Mouse (Mus musculus): ENCODE results near the gene Tlr4. TPM values are rescaled to one million over a fixed set of nuclear protein-coding genes. Genes with fewer than 3 reads are reported as not detected.
A peak's percentile ranks its signal among the peaks of the same experiment; 100 is the strongest.

Gene Tlr4
- polyA plus RNA-seq (2014; fragmentation: Nextera tagmentation; extraction: Ambion mirVana): 3.6 and 3.8 TPM in 2 replicates

DNA sequence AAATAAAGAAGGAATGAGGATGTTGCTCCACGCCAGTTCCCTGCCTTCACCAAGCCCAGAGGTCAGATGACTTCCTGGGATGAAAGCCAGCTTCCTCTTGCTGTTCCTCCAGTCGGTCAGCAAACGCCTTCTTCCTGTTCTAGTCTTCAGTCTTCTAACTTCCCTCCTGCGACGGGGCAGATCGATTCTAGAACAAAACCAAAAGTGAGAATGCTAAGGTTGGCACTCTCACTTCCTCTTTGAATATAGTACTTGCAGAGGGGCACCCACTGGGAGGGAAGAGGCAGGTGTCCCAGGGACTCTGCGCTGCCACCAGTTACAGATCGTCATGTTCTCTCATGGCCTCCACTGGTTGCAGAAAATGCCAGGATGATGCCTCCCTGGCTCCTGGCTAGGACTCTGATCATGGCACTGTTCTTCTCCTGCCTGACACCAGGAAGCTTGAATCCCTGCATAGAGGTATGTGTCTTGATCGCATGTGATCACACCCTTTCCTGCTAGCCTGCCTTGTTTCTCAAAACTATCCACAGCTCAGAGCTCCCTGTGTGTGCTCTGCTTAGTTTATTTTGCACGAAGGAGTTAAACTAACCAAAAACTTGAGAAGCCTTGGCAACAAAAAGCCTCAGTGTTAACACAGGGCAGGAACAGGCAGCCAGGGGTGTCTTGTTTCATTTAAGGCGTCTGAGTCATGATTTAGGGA is at the start of gene Tlr4:
Gene Tlr4, plus strand, starts transcription at position 122 of the 700 bp plus-strand sequence.
- peak within 1 kb of the TSS; percentile 62 for H3K9ac ChIP-seq (ENCODE audit: low read length)
- peak within 1 kb of the TSS; percentile 60 to 81 for H3K27ac ChIP-seq (replicated peaks in 1 of 2; ENCODE audit: control insufficient read depth in 1 of 2, insufficient read depth in 1 of 2, low read depth in 2 of 2, low read length in 2 of 2)
- H3K4me3 ChIP-seq (ENCODE audit: control insufficient read depth in 1 of 2, insufficient read depth in 1 of 2, low read depth in 1 of 2, low read length in 2 of 2): peak within 1 kb of the TSS; percentile 29 to 36
- no peaks in the 10 kb centered on the region for H3K36me3 ChIP-seq (ENCODE audit: control insufficient read depth, insufficient read depth, low read length)
- peak; percentile 71; the same call in 1 of the 2 replicates for ATAC-seq (ENCODE audit: insufficient number of reproducible peaks, insufficient read depth, low FRiP score, low read depth)
- H3K9me3 ChIP-seq (ENCODE audit: control insufficient read depth, low read length): no peaks in the 10 kb centered on the region
- H3K4me2 ChIP-seq (ENCODE audit: low read length): peak within 1 kb of the TSS; percentile 57
- no peaks in the 10 kb centered on the region for H3K27me3 ChIP-seq (ENCODE audit: control insufficient read depth, insufficient read depth, low read length)
- WGBS: 46% methylated on average over 11 of the region's 11 CpGs
- H3K4me1 ChIP-seq (ENCODE audit: control insufficient read depth in 2 of 2, insufficient read depth in 2 of 2, low read length in 2 of 2): peaks cover 2 to 20% of the 10 kb centered on the region in 2 experiments

DNA sequence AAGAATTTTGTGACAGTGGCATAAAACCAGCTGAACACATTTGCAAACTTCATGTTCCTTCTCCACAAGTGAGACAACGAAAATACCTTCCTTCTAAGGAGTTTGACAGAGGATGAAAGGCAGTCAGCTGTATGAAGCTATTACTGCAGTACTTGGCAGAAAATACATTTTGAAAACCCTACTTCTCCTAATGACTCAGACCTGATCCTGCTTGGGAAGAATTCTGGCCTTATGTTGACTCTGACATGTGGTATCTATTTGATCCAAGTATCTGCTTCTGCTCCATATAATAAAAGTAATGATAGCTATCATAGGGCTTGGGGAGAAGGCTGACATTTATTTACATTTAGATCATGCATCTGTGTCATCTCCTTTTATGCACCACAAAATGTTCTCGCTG is 33.1 kb upstream of the Tlr4 start:
- no peaks in the 10 kb centered on the region for H3K9me3 ChIP-seq (ENCODE audit: control insufficient read depth, low read length)
- no peaks in the 10 kb centered on the region for H3K4me1 ChIP-seq (ENCODE audit: control insufficient read depth in 2 of 2, insufficient read depth in 2 of 2, low read length in 2 of 2)
- no peak overlapping the region for H3K4me2 ChIP-seq (ENCODE audit: low read length)
- H3K36me3 ChIP-seq (ENCODE audit: control insufficient read depth, insufficient read depth, low read length): no peaks in the 10 kb centered on the region
- H3K4me3 ChIP-seq (ENCODE audit: control insufficient read depth in 1 of 2, insufficient read depth in 1 of 2, low read depth in 1 of 2, low read length in 2 of 2): no peak overlapping the region
- no peak overlapping the region for H3K27ac ChIP-seq (replicated peaks in 1 of 2; ENCODE audit: control insufficient read depth in 1 of 2, insufficient read depth in 1 of 2, low read depth in 2 of 2, low read length in 2 of 2)
- no peak for ATAC-seq (ENCODE audit: insufficient number of reproducible peaks, insufficient read depth, low FRiP score, low read depth)
- no peaks in the 10 kb centered on the region for H3K27me3 ChIP-seq (ENCODE audit: control insufficient read depth, insufficient read depth, low read length)
- 83% methylated on average over 2 of the region's 2 CpGs for WGBS
- H3K9ac ChIP-seq (ENCODE audit: low read length): no peak overlapping the region

DNA sequence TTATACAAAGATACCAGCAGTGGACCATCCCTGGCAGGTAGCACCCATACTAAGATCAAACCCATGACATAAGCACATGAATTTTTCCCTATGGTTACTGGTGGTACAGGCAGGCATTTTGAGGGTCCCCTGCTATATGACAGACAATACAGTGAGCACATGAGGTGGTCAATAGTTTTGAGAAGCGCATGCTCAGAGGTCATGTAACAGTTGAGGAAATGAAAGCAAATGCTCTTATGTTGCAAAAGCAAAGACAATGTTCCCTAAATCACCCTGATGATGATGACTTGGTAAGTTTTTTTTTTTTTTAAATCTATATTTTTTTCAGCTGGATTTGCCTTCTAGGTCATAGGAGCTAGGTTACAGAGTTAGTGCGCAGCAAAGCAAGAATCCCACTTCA is 30.7 kb upstream of the Tlr4 start:
- H3K4me2 ChIP-seq (ENCODE audit: low read length): no peak overlapping the region
- no peak overlapping the region for H3K27ac ChIP-seq (replicated peaks in 1 of 2; ENCODE audit: control insufficient read depth in 1 of 2, insufficient read depth in 1 of 2, low read depth in 2 of 2, low read length in 2 of 2)
- WGBS: 91% methylated on average over 2 of the region's 2 CpGs
- no peak overlapping the region for H3K4me3 ChIP-seq (ENCODE audit: control insufficient read depth in 1 of 2, insufficient read depth in 1 of 2, low read depth in 1 of 2, low read length in 2 of 2)
- ATAC-seq (ENCODE audit: insufficient number of reproducible peaks, insufficient read depth, low FRiP score, low read depth): no peak
- no peaks in the 10 kb centered on the region for H3K9me3 ChIP-seq (ENCODE audit: control insufficient read depth, low read length)
- H3K9ac ChIP-seq (ENCODE audit: low read length): no peak overlapping the region
- no peaks in the 10 kb centered on the region for H3K36me3 ChIP-seq (ENCODE audit: control insufficient read depth, insufficient read depth, low read length)
- no peaks in the 10 kb centered on the region for H3K4me1 ChIP-seq (ENCODE audit: control insufficient read depth in 2 of 2, insufficient read depth in 2 of 2, low read length in 2 of 2)
- H3K27me3 ChIP-seq (ENCODE audit: control insufficient read depth, insufficient read depth, low read length): no peaks in the 10 kb centered on the region

DNA sequence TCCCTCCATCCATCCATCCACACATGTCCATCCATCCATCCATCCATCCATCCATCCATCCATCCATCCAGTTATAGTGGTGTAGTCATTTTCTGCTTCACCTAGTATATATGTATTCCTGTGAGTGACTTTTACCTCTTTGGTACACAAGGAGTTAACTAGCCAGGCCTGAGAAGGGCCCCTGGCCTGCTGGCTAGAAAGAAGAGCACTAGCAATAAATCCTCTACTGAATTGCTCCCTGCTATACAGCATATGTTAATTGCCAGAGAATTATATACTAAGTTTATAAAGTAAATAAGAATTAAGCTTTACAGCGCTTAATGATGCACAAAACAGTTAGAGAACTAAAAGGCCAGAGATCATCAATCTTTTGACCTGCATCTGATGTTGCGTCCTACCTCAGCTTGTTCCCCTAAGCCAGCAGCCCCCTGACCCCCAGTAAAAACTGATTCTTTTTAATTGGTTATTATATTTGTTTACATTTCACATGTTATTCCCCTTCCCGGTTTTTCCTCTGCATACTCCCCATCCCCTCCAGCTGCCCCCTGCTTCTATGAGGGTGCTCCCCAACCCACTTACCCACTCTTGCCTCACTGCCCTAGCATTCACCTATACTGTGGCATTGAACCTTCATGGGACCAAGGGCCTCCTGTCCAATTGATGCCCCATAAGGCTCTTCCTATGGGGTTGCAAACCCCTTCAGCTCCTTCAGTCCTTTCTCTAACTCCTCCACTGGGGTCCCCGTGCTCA is 22.7 kb upstream of the Tlr4 start:
- 84% methylated on average over 4 of the region's 4 CpGs for WGBS
- Histone ChIP-seq H3K9ac (ENCODE audit: low read length) (no peak overlapping the region), H3K4me3 (ENCODE audit: control insufficient read depth in 1 of 2, insufficient read depth in 1 of 2, low read depth in 1 of 2, low read length in 2 of 2) (no peak overlapping the region), H3K27me3 (ENCODE audit: control insufficient read depth, insufficient read depth, low read length) (no peaks in the 10 kb centered on the region), H3K9me3 (ENCODE audit: control insufficient read depth, low read length) (no peaks in the 10 kb centered on the region), H3K27ac (replicated peaks in 1 of 2; ENCODE audit: control insufficient read depth in 1 of 2, insufficient read depth in 1 of 2, low read depth in 2 of 2, low read length in 2 of 2) (no peak overlapping the region), H3K36me3 (ENCODE audit: control insufficient read depth, insufficient read depth, low read length) (no peaks in the 10 kb centered on the region), H3K4me1 (ENCODE audit: control insufficient read depth in 2 of 2, insufficient read depth in 2 of 2, low read length in 2 of 2) (no peaks in the 10 kb centered on the region), H3K4me2 (ENCODE audit: low read length) (no peak overlapping the region)
- ATAC-seq (ENCODE audit: insufficient number of reproducible peaks, insufficient read depth, low FRiP score, low read depth): no peak

DNA sequence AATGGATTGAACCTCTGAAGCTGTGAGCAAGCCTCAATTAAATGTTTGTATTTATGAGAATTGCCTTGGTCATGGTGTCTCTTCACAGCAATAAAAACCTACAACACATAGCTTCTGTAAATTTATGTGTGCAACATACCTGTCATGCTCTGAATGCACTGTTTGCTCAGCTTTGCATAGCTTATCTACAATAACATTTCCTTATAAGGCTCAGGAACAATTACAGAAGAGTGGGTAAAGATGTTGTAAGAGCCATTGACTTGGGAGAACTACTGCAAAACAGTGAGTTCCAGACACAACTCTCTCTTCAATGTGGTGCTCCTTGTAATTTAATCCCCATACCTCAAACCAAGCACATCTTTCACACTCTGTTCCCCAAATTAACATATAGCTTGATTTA is 21.6 kb upstream of the Tlr4 start:
- no peak for ATAC-seq (ENCODE audit: insufficient number of reproducible peaks, insufficient read depth, low FRiP score, low read depth)
- no peaks in the 10 kb centered on the region for H3K9me3 ChIP-seq (ENCODE audit: control insufficient read depth, low read length)
- H3K4me1 ChIP-seq (ENCODE audit: control insufficient read depth in 2 of 2, insufficient read depth in 2 of 2, low read length in 2 of 2): no peaks in the 10 kb centered on the region
- H3K27ac ChIP-seq (replicated peaks in 1 of 2; ENCODE audit: control insufficient read depth in 1 of 2, insufficient read depth in 1 of 2, low read depth in 2 of 2, low read length in 2 of 2): no peak overlapping the region
- no peaks in the 10 kb centered on the region for H3K27me3 ChIP-seq (ENCODE audit: control insufficient read depth, insufficient read depth, low read length)
- H3K9ac ChIP-seq (ENCODE audit: low read length): no peak overlapping the region
- no peak overlapping the region for H3K4me2 ChIP-seq (ENCODE audit: low read length)
- H3K4me3 ChIP-seq (ENCODE audit: control insufficient read depth in 1 of 2, insufficient read depth in 1 of 2, low read depth in 1 of 2, low read length in 2 of 2): no peak overlapping the region
- H3K36me3 ChIP-seq (ENCODE audit: control insufficient read depth, insufficient read depth, low read length): no peaks in the 10 kb centered on the region

DNA sequence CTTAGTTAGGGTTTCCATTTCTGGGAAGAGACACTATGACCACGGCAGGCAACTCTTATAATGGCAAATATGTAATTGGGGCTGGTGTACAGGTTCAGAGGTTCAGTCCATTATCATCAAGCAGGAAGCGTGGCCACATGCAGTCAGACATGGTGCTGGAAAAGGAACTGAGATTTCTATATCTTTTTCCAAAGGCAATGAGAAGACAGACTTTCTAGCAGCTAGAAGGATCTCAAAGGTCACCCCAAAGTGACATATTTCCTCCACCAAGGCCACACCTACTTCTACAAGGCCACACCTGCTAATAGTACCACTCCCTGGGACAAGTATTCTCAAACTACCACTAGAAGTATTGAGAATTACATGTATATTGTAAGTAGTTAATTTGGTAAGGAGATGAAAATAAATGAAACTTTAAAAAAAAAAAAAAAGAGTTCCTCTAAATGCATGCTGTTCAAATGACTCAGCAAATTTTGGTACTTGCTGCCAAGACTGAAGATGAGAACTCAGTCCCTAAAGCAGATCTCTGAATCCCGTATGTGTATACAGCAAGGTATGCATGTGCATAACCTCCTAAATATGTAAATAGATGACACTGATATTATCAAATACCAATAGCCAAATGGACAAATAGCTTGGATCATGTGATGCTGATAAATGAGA is 10.9 kb upstream of the Tlr4 start:
- Histone ChIP-seq H3K9me3 (ENCODE audit: control insufficient read depth, low read length) (no peaks in the 10 kb centered on the region), H3K4me3 (ENCODE audit: control insufficient read depth in 1 of 2, insufficient read depth in 1 of 2, low read depth in 1 of 2, low read length in 2 of 2) (no peak overlapping the region), H3K36me3 (ENCODE audit: control insufficient read depth, insufficient read depth, low read length) (no peaks in the 10 kb centered on the region), H3K27ac (replicated peaks in 1 of 2; ENCODE audit: control insufficient read depth in 1 of 2, insufficient read depth in 1 of 2, low read depth in 2 of 2, low read length in 2 of 2) (no peak overlapping the region), H3K27me3 (ENCODE audit: control insufficient read depth, insufficient read depth, low read length) (no peaks in the 10 kb centered on the region), H3K4me2 (ENCODE audit: low read length) (no peak overlapping the region), H3K4me1 (ENCODE audit: control insufficient read depth in 2 of 2, insufficient read depth in 2 of 2, low read length in 2 of 2) (no peaks in the 10 kb centered on the region), H3K9ac (ENCODE audit: low read length) (no peak overlapping the region)
- no peak for ATAC-seq (ENCODE audit: insufficient number of reproducible peaks, insufficient read depth, low FRiP score, low read depth)
- 68% methylated on average over 3 of the region's 3 CpGs for WGBS

DNA sequence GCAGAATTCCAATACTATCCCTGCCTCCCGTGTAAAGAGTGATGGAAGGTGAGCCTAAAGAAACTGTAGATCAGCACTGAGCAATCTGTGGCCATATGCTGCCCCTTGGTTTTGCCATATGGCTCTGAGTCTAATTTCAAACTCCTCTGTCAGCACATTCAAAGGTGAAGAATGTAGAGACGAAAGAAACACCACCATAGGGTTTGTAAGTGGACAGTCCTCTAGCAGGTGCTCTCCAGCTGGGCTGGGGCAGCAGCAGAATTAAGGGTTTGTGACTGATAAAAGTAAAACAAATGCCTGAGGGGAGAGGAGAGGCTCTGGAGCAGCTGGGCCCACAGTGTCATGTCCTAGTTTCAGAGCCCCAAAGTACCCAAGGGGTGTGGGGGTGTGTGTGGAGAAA is 6.2 kb upstream of the Tlr4 start:
- Histone ChIP-seq H3K4me2 (ENCODE audit: low read length) (no peak overlapping the region), H3K27me3 (ENCODE audit: control insufficient read depth, insufficient read depth, low read length) (no peaks in the 10 kb centered on the region), H3K27ac (replicated peaks in 1 of 2; ENCODE audit: control insufficient read depth in 1 of 2, insufficient read depth in 1 of 2, low read depth in 2 of 2, low read length in 2 of 2) (no peak overlapping the region), H3K4me3 (ENCODE audit: control insufficient read depth in 1 of 2, insufficient read depth in 1 of 2, low read depth in 1 of 2, low read length in 2 of 2) (no peak overlapping the region), H3K36me3 (ENCODE audit: control insufficient read depth, insufficient read depth, low read length) (no peaks in the 10 kb centered on the region), H3K9me3 (ENCODE audit: control insufficient read depth, low read length) (no peaks in the 10 kb centered on the region), H3K4me1 (ENCODE audit: control insufficient read depth in 2 of 2, insufficient read depth in 2 of 2, low read length in 2 of 2) (no peaks in the 10 kb centered on the region), H3K9ac (ENCODE audit: low read length) (no peak overlapping the region)
- ATAC-seq (ENCODE audit: insufficient number of reproducible peaks, insufficient read depth, low FRiP score, low read depth): no peak
- WGBS: 43% methylated on average over 2 of the region's 2 CpGs

Data from heart, embryonic 14.5 days (tissue).